Mouse (Mus musculus) cortical plate, adult 2 months (tissue): Measurements from ENCODE around the gene Cbr4.

Experiments
- CTCF ChIP-seq: fragments of 200-500 bp; IDR thresholded peaks from 2 replicates; pipeline ENCODE4 v1.5.1; 2011; ENCODE audit warnings: mild to moderate bottlenecking, control low read depth, low read length; ENCODE audit not compliant: insufficient read depth; ENCODE audit errors: extremely low read depth
- POLR2A ChIP-seq: fragments of 200-500 bp; IDR thresholded peaks from 2 replicates; pipeline ENCODE4 v1.6.1; 2011; ENCODE audit warnings: mild to moderate bottlenecking, low read length, control low read depth; ENCODE audit not compliant: insufficient read depth; ENCODE audit errors: extremely low read depth

GRCm38 (mm10) chr8:61446329-61446728 lies 41.2 kb upstream of the Cbr4 start:
- TF ChIP-seq POLR2A, result no peak
- TF ChIP-seq CTCF, result no peak
